Mouse (Mus musculus): Measurements from ENCODE around the gene Smg6. TPM values are rescaled to one million over a fixed set of nuclear protein-coding genes. Genes with fewer than 3 reads are reported as not detected.
A peak's percentile ranks its signal among the peaks of the same experiment; 100 is the strongest.
"Not testable (repeated sequence)": the region's sequence is repeated elsewhere in the genome, so short reads cannot be mapped to it uniquely, and the experiment has no call there.

Smg6 gene
- total RNA-seq, 2 experiments from 2014 or later: 16.0 to 17.5 TPM

- DNase-seq (ENCODE audit: low spot score): no peak
- intact Hi-C loops (cut with DNase I): loop anchor here (10.0 kb wide), 2 partner anchors 313 to 347 kb away; partner anchors contain the start of gene Prpf8
These were observed 245.7 kb downstream of the Smg6 start for GRCm38 (mm10) chr11:75171186-75171865.

GRCm38 (mm10) chr11:75172151-75173094 lies 246.8 kb downstream of the Smg6 start:
- intact Hi-C loops (cut with DNase I): loop anchor here (10.0 kb wide), 2 partner anchors 312 to 348 kb away; partner anchors contain the start of gene Prpf8
- DNase-seq (ENCODE audit: low spot score): no peak

GRCm38 (mm10) chr11:75173095-75173798 lies 247.6 kb downstream of the Smg6 start:
- DNase-seq (ENCODE audit: low spot score): peak; percentile 63
- intact Hi-C loops (cut with DNase I): loop anchor here (10.0 kb wide), 2 partner anchors 312 to 348 kb away; partner anchors contain the start of gene Prpf8

- intact Hi-C loops (cut with DNase I): loop anchor here (10.0 kb wide), 2 partner anchors 311 to 349 kb away; partner anchors contain the start of gene Prpf8
These were observed 248.2 kb downstream of the Smg6 start for GRCm38 (mm10) chr11:75173799-75174165.

GRCm38 (mm10) chr11:75174574-75174973 lies 249.0 kb downstream of the Smg6 start:
- intact Hi-C loops (cut with DNase I): loop anchor here (10.0 kb wide), 2 partner anchors 310 to 350 kb away; partner anchors contain the start of gene Prpf8
- DNase-seq (ENCODE audit: low spot score): not testable (repeated sequence)

More at GRCm38 (mm10) chr11:75173799-75174165, 248.2 kb downstream of the Smg6 start:
- no peak for DNase-seq (ENCODE audit: low spot score)

GRCm38 (mm10) chr11:75178011-75178410 lies 252.4 kb downstream of the Smg6 start:
- DNase-seq (ENCODE audit: low spot score): no peak
- intact Hi-C loops (cut with DNase I): loop anchor here (5.0 to 10.0 kb wide), 3 partner anchors 224 to 353 kb away; partner anchors contain the start of gene Prpf8

- peak; percentile 80 for DNase-seq (ENCODE audit: low spot score)
- intact Hi-C loops (cut with DNase I): loop anchor here (1.0 to 10.0 kb wide), 4 partner anchors 113 to 354 kb away; partner anchors contain the start of gene Prpf8
These were observed 253.1 kb downstream of the Smg6 start, which contains the start of gene Ovca2 for GRCm38 (mm10) chr11:75178672-75179208. TSS of gene Ovca2 (minus strand) at chr11:75178835.

- intact Hi-C loops (cut with DNase I): no loop called here
- no peak for DNase-seq (ENCODE audit: low spot score)
These were observed 258.4 kb downstream of the Smg6 start for GRCm38 (mm10) chr11:75183917-75184570.

- no peak for DNase-seq (ENCODE audit: low spot score)
- intact Hi-C loops (cut with DNase I): no loop called here
These were observed 258.9 kb downstream of the Smg6 start for GRCm38 (mm10) chr11:75184573-75184972.

- intact Hi-C loops (cut with DNase I): no loop called here
- no peak for DNase-seq (ENCODE audit: low spot score)
These were observed 259.4 kb downstream of the Smg6 start for GRCm38 (mm10) chr11:75184986-75185385.

- no peak for DNase-seq (ENCODE audit: low spot score)
- intact Hi-C loops (cut with DNase I): loop anchor here (1.0 kb wide), 1 partner anchor 101 kb away; no protein-coding TSS in a partner anchor
These were observed 264.2 kb downstream of the Smg6 start for GRCm38 (mm10) chr11:75189713-75190370.

GRCm38 (mm10) chr11:75190371-75190724 lies 264.7 kb downstream of the Smg6 start:
- DNase-seq (ENCODE audit: low spot score): peak; percentile 50
- intact Hi-C loops (cut with DNase I): loop anchor here (1.0 kb wide), 1 partner anchor 101 kb away; no protein-coding TSS in a partner anchor

- no peak for DNase-seq (ENCODE audit: low spot score)
- intact Hi-C loops (cut with DNase I): loop anchor here (1.0 kb wide), 1 partner anchor 100 kb away; no protein-coding TSS in a partner anchor
These were observed 265.4 kb downstream of the Smg6 start, which contains the start of gene Dph1 for GRCm38 (mm10) chr11:75190905-75191441. TSS of gene Dph1 (minus strand) at chr11:75191241.

GRCm38 (mm10) chr11:75191841-75192240 lies 266.2 kb downstream of the Smg6 start:
- intact Hi-C loops (cut with DNase I): no loop called here
- no peak for DNase-seq (ENCODE audit: low spot score)

GRCm38 (mm10) chr11:75192336-75193214 lies 267.0 kb downstream of the Smg6 start:
- DNase-seq (ENCODE audit: low spot score): peak; percentile 68
- intact Hi-C loops (cut with DNase I): no loop called here

GRCm38 (mm10) chr11:75193256-75194071 lies 267.8 kb downstream of the Smg6 start, which contains the start of gene Rtn4rl1:
TSS of gene Rtn4rl1 (plus strand) at chr11:75193783.
- intact Hi-C loops (cut with DNase I): loop anchor here (2.0 kb wide), 1 partner anchor 39 kb away; no protein-coding TSS in a partner anchor
- peak; percentile 57 for DNase-seq (ENCODE audit: low spot score)
